Mouse (Mus musculus) CD4-positive, CD25-positive, alpha-beta regulatory T cell, adult 2 months (primary cell): ENCODE data around the gene Scmh1.
"Not testable (repeated sequence)": the region's sequence is repeated elsewhere in the genome, so short reads cannot be mapped to it uniquely, and the experiment has no call there.

Source experiments
- DNase-seq: peaks from one replicate; pipeline ENCODE4 v3.0.0-alpha.2; 2012; ENCODE audit warnings: low read depth, low spot score

Scmh1 gene

DNA sequence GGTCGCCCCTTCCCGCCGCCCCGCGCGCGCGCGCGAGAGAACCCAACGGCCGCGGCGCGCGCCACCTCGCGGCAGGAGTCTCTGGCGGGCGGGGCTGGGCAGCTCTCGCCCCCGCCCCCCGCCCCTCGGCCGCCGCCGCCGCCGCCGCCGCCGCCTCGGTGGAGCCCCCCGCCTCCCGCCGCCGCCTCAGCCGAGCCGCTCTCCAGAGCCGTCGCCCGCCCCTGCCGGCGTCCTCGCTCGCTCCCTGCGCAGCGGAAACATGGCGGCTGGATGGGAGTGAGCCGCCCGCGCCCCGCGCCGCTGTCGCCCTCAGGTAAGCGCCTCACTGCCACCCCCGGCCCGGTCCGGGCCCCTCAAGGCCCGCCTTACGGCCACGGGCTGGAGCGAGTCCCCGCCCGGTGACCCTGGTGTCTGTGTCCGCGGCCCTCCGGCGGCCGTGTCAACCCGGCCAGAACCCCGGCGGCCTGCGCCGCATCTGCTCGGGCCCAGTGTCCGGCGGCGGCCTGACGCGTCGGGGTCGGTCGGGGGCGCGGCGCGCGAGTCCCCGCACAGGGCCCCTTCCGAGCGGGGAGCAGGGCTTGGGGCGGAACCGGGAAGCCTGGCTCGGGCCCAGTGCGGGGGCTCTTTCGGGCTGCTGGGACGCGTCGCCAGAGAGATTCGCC is at the start of gene Scmh1:
Scmh1 (plus strand) TSS at position 138 of the 662 bp plus-strand sequence.
- DNase-seq: peak; percentile 76

DNA sequence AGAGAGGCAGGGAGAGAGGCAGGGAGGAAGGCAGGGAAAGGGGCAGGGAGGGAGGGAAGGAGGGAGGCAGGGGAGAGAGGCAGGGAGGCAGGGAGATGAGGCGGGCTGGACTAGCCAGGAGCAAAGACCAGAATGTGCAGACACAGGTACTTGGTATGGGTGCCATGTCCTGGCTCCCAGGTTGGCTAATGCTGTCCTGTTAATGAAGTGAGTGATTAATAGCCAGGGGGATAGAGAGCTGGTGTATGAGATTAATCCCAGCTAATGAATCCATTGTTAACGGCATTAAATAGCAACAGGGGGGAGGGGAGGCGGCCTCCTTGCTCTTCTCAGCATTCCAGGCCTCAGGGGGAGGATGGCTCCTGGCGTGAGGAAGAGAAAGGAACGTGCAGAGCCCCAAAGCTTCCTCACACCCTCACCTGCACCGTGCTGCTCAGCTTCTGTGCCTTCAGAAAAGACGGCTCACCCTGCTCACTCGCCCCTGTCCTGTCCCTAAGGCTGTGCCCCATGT is 45.0 kb upstream of the Scmh1 start:
- no peak for DNase-seq

DNA sequence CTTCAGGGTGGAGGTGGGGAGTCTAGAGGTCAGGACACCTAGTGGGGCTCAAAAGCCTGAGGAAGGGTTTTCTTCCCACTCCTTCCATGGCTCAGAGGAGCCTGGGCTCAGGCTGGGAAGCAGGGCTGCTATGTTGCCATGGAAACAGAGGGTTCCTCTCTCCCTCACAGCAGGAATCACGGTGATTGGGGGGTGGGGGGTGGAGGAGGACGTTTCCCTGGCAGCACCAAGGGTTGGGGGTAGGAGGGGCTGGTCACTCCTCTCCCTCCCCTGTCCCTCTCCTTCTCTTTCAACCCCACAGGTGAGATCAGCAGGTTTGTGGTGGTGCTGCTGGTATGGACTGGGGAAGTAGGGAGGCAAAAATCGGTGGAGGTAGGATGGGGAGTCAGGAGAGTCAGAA is 40.4 kb upstream of the Scmh1 start:
- no peak for DNase-seq

DNA sequence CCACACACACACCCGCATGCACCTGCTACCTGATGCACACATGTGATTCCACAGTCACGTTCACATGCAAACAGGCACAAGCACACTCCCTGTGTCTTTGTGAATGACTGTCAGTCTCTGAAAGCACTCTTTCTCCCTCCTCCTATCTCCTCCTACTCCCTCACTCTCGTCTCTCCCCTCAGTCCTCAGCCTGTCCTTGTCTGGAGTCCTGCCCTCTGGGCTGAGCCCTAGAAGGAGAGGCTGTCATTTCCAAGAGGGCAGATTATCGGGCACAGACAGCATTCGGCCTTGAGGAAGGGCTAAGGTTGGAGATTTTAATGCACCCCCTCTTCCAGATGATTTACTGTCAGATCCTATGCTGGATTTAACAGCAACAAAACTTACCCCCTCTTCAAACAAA is 39.6 kb upstream of the Scmh1 start:
- no peak for DNase-seq

DNA sequence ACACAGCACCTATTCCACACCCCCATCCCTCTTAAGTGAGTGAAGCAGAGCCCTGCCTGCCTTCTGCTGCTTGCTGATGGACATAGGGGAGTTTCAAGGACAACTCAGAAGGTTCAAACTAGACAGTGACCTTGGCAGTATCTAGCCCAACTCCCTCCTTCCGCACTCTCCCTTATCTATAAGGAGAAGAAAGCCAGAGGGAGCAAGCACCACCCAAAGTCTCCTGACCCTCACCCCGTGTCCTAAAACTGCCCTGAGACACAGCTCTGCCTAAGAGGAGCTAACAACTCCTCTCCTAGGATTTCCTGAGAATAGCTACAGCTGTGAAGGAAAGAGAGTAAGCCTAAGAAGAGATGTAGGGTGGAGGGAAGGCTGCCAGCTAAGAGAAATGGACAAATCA is 37.0 kb upstream of the Scmh1 start:
- no peak for DNase-seq

DNA sequence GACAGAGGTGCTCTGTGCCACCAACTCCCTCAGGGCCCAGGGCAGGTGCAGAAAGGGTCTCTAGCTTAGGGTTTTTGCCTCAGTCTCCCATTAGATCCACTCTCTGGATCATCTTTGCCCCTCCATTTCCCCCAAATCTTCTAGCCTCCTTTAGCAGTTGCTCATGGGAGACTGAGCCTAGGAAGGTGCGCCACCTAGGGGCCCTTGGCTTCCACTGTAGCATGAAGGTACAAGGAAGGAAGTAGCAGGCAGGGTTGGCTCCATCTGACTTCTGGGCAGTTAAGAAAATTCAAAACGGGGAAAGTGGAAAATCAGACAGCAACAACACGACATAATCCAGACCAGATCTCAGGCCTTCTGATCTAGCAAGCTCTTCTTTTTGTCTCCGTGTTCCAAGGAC is 36.4 kb upstream of the Scmh1 start:
- peak; percentile 55 for DNase-seq

DNA sequence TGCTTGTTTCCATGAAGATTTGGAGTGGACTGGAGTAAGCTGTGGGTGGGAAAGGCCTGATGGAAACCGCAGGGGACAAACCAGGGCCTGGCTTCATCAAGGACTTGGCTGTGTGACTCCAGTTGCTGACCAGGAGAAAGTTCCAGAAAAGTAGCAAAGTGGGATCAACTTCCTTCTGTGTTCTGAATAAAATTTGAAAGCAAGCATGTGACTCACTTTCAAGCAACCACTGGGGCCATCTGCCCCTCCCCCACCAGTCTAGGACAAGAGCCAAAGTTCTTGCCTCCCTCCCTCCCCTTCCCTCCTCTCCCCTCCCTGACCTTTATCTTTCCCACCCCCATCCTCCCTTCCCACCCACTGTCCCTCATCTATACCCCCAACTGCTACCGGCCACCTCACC is 35.9 kb upstream of the Scmh1 start:
- no peak for DNase-seq

DNA sequence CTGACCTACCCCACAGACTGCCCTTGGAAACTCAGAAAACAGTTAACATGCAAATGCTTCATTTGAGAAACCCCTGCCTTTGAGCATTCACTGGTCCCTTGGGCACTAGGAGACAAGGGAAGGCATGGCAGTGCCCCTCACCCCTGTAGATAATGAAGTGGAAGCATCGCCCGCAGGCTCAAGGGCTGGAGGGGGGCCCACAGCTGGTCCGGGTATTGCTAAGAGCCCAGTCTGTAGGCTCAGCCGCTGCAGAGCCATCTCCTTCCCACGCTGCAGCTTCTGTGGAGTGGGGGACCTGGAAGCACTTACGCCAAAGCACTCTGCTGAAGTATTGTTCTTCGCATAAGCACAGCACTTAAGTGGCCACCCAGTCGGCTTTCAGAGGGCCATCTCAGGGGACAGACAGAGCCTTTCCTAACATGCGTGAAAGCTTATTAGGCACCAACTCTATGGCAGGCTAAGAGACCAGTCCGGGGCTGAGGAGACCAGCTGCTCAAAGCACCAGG is 35.2 kb upstream of the Scmh1 start:
- no peak for DNase-seq

DNA sequence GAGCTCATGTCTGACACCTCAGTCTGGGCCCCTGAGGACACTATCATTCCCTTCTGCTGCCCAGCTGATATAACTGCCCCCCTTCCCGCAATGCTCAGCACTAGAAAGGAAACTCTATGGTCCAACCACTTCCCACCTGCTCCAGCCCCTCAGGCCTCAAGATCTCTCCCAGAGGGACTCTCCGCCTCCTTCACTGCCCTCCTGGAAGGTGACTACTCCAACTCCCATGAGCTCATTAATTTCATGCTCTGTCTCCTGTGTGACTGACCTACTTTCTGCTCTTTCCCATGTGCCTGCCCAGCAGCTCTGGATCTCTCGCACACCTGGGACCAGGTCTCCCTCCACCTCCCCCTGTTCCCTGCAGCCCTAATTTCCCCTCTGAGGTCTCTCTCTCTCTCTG is 32.2 kb upstream of the Scmh1 start:
- DNase-seq: no peak

DNA sequence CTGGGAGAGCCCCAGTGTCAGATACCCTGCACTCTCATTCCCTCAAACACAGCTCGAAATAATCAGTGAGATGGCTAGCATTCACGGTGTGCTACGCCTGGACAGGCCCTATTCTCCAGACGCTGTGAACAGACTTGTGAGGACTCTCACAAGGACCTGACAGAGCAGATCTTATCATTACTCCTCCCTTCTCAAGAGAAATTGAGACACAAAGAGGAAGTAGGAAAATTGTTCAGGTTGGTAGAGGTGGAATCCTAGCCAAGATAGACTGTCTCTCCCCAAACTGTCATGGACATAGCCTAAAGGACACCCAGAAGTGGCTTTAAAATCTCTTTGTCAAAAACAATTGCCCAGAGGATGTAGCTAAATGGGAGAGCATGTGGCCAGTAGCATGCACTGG is 31.3 kb upstream of the Scmh1 start:
- DNase-seq: no peak

DNA sequence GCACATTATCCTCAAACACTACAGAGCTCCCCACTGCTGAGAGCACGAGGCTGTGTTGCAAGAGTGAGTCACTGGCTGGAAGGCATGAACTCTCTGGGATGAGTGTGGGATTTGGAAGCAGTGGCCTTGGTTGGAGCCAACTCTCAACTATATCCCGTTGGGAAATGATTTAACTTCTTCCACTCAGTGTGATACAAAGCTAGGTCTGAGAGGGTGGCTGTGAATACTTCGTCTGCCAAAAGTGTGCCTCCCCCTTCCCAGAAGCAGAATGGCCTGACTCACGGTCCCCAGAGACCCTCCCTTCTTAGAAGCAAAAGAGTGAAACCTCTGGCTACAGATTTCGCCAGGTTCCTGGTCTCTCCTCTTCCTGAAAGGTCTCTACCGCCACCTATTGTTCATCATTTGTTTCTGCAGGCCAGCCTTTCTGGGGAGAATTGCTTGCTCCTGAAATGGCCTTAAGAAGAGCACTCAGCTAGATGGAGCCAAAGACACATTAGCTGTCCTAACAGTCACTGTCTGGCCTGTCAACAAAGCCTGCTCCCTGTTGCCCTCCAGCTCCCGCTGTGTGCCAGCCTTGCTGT is 24.2 kb upstream of the Scmh1 start:
- peak; percentile 66 for DNase-seq

DNA sequence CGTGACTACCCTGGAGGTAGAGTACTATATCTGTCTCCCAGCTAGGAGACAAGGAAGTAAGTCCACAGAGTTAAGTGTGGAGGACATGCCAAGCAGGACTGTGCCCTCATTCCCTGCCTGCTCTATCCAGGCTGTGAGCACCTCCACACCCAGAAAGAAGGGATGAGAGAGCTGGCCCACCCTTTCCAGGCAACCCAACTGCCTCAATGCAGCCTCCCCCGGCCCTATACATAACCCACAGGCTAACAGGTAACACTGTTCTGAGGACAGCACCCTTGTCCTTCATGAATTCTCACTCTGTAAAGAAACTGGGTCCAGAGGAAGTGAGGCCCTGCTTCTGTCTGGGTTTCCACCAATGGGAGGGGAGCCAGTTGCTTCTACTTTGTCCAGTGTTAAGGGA is 19.6 kb upstream of the Scmh1 start:
- DNase-seq: no peak

DNA sequence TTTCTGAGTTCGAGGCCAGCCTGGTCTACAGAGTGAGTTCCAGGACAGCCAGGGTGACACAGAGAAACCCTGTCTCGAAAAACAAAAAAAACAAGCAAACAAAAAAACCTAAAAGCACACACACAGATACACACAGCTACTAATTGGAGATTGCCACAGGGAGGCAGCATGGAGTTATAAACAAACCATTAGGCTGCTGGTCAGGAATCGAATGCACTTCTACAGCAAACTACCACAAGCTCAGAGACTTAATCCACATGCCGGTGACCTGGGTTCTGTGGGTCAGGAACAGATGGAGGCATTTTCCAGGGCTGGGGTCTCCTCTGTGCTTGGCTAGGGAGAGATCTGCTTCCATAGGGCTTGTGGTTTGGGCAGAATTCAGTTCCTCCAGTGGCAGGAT is 17.6 kb upstream of the Scmh1 start:
- no peak for DNase-seq

DNA sequence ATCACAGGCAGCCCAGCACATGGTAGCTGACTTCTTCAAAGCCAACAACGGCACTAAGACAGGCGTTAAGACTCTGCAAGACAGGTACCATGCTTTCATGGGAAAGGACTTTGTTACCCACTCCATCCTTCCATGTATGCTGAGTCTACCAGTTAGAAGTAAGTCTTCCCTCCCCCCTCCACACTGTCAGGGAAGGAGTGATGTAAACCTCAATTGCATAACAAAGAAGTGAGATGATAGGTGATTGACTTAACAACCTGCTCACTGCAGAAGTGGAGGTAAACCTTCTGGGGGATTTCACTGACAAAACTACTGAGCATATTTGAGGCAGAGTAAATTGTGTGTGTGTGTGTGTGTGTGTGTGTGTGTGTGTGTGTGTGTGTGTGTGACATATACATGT is 17.1 kb upstream of the Scmh1 start:
- DNase-seq: no peak

DNA sequence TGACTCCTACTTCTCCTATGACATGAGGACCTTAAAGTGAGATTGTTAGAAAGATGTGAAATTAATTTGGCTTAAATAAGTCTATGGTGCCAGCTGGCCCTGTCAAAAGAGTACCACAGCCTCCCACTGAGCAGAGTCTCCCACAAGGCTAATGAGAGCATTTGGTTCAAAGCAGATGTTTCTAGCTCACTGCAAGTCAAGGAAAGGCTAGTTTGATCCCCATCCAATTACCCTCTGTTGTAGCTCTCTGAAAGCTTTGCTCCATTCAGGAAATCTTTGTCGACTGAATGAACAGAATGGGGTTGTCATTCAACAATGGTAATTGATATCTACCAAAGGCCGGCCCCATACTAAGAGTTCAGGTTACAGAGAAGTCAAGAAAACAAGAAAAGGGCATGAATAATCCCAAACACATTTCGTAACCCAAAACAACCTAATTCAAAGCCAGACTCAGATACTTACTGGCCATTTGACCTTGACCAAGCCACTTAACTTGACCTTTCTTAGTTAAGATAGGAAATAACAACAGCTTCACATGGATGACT is 16.0 kb upstream of the Scmh1 start:
- no peak for DNase-seq

DNA sequence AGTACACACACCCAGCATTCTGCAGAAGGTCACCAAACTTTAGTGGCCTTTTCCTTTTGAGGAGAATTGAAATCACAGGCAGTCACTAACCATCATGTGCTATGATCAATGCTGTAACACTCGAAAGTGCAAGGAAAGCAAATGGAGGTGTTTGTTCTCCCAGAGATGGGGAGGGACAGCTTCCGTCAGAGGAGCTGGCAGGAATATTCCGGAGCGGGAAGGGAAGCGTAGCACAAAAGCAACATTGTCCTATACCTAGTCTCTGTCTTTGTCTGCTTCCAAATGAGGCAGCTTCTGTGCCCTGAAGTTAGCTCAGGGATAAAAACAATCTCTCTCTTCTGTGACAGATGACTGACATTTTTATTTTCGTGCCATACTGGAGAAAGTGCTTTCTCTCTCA is 15.5 kb upstream of the Scmh1 start:
- no peak for DNase-seq

DNA sequence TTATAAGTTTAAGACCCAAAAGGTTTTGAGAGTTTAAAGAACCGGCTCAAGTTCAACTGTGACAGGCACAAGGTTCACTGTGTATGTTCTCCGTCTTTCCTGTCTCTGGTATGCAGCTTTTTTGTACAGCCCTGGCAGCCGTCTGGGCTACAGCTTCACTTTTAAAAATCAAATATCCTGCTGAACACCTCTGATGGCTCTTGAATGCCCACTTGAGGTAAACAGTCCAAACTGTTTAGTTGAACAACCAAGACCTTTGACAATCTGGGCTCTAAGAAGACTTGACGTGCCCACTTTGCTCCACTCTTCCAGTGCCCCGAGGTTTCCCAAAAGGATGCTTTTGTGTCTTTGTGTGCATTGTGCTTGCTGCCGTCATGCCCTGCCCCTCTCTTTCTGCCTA is 13.5 kb upstream of the Scmh1 start:
- DNase-seq: no peak

DNA sequence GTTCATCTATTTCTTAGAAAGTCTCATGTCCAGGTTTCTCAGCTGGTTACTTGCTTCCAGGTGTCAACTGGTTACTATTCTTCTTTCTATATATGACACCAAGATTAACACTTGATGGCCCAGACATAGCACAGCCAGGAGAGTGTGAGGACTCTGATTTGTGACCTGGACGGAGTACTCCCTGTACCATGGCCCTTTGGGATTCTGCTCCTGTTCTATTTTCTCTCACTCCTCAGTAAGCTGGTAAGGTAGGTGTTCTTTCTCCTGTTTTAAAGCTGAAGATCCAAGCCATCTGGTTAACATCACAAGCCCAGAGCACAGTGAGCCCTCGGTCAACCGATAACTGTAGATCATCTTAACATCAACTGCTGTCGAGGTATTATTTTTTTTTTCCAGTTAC is 12.7 kb upstream of the Scmh1 start:
- no peak for DNase-seq

DNA sequence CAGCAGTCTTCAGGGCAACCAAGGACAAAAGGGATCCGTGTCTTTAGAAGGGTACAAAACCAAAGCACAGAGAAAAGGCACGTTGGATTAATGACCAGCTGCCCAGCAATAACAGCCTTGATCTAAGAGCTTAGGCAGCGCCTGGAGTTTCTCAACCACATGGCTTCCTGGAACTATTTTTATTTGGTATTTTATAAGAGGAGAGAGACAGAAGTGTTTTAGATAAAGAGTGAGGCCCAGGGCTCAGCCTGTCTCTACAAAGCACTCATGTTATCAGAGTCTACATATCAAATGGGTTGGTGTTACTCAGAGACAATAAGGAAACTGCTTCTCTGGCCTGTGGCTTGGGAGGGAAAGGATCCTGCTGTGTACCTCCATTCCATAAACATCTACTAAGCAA is 12.3 kb upstream of the Scmh1 start:
- DNase-seq: no peak

DNA sequence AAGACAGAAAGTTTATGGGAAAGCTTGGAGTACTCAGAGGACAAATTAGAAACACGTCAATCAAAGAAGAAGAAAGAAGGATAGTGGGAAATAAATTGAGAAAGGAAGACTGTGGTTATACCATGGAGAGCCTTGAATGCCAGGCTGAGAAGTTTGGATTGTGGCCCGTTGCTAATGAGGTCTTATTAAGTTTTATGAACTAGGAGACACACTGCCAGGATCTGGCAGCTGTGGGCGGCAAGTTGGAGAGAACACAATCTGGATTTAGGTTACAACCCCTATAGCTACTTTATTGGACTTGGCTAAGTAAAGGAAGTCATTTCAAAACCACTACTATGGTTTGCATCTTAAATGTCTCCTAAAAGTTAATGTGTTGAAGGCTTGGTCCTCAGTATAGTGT is 4.8 kb upstream of the Scmh1 start:
- no peak for DNase-seq

DNA sequence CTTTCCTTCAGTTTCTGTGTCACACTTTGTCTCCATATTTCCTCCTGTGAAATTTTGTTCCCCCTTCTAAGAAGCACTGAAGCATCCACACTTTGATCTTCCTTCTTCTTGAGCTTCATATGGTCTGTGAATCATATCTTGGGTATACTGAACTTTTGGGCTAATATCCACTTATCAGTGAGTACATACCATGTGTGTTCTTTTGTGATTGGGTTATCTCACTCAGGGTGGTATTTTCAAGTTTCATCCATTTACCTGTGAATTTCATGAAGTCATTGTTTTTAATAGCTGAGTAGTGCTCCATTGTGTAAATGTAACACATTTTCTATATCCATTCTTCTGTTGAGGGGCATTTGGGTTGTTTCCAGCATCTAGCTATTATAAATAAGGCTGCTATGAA is 3.0 kb upstream of the Scmh1 start:
- DNase-seq: not testable (repeated sequence)

DNA sequence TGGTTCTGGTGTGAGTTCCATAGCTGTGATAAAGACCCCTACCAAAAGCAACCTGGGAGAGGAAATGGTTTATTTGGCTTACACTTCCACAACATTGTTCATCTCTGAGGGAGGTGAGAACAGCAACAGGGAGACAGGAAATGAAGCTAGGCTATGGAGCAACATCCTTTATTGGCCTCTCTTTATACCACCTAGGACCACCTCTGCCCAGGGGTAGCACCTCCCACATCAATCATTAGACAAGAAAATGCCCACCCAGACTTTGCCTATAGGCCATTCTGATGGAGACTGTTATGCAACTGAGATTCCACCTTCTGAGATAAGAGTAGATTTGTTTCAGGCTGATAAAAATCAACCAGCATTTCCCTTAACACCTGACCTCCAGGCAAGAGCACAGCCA is 834 bp upstream of the Scmh1 start:
- no peak for DNase-seq

DNA sequence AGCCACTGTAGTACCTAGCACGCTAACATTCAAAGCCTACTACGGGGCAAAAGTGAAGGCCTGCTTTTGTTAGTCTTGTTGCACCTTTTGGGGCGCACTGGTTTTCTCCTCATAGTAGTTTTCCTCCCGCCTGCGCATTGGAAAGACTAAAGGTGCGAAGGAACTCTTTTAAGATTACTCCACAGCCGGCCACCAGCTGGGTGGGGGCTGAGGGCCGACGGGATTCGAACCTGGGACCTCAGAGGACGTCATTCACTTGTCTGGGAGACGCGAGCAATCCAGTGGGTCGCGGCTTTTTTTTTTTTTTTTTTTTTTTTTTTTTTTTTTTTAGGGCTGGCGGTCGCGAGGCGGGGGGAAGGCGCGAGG is 320 bp upstream of the Scmh1 start:
- DNase-seq: no peak
